Mouse (Mus musculus): ENCODE data around the gene Tulp2.

DNA sequence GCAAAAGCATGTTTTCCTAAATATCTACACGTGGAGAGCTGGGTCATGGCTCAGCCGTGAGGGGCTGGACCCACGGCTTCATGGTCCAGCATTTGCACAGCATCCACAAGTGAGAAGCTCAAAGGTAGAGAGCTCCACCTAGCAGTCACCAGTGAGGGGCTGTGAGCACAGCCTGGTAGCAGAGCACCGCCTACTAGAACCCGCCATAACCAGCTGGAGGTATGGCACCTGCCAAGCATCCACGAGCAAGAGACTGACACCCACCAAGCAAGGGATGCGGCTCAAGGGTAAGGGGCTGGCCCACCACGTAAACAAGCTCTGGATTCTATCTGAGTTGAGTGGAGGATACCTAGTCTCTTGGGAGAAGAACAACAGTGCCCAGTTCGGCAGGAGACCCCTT is 16.1 kb upstream of the Tulp2 start:
- no peak for TF ChIP-seq CTCF (IDR thresholded peaks at IDR 0.05; ENCODE audit: extremely low read depth, insufficient read depth, low read length)
- TF ChIP-seq POLR2A (IDR thresholded peaks at IDR 0.05; ENCODE audit: extremely low read depth, insufficient read depth, low read length), result no peak

All from cortical plate, adult 2 months (tissue).